Mouse (Mus musculus) granulocyte monocyte progenitor cell, adult 5-6 weeks (primary cell): ENCODE data around the gene Derl2. TPM values are rescaled to one million over a fixed set of nuclear protein-coding genes. Genes with fewer than 3 reads are reported as not detected.
A peak's percentile ranks its signal among the peaks of the same experiment; 100 is the strongest.

Experiments used
- ATAC-seq: replicated peaks from 2 replicates; pipeline ENCODE4 v1.8.0; 2016; ENCODE audit warnings: mild to moderate bottlenecking, moderate TSS enrichment, inconsistent platforms; ENCODE audit not compliant: poor library complexity, severe bottlenecking
- total RNA-seq, 2 experiments: library from RNA; stranded (forward) in 1 of 2; stranded (reverse) in 1 of 2; fragments of 200-712, 200-1000 nt in 1 of 2; fragments of >200 nt in 1 of 2; fragmentation: Nextera tagmentation in 1 of 2; gene quantifications; 2 replicates each; pipeline ENCODE4 v1.2.3; 2014 to 2017

Gene Derl2
- total RNA-seq, 2 experiments from 2014 or later, result 24.5 to 48.8 TPM

DNA sequence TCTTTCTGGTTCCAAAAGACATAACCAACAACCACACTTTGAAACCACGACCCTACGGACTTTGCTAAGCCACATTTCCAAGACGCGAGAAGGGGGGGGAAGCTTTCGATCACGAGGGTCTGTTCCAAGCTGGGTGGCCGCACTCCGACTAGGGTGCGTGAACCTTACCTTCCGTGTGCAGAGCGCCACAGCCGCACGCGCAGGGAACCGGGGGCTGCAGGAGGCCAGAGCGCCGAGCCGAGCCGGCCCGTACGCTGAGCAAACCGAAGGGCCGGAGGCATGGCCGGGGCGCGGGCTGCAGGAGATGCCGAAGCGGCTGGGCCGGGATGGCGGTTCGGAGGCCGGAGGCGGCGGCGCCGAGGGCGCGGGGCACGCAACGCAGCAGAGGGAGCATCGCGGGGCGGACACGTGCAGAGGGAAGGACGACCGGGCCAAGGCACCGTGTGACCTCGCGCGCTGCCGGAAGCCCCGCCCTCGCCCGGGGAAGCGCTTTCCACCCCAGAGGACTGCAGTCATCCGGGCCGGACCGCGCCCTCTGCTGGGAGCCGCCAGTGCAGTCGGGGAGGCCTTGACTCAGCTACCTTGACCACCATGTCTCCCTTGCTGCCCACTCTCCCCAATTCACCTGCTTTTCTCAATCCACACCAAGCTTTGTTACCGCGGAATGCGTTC is 36.9 kb downstream of the Derl2 start, which contains the start of gene C1qbp:
Gene C1qbp (minus strand): TSS at position 470 of the 672 bp plus-strand sequence.
- peak; percentile 97 for ATAC-seq

DNA sequence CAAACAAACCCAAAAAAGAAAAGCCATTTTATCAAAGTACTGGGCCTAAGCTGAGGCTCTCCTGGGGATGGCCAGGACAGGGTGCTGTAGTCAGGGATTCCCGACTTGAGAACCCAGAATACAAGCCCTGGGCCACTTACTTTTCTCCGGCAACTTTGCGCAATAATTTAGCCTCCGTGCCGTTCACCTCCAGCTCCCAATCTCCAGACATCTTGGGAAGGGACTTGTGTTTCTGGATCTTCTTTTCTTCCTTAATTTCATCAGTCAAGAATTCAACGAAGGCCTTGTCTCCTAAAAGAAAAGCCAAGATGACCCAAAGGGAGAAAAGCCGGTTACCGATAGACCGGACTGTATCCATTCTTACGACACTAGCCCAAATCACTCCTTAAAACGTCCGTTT is 37.6 kb downstream of the Derl2 start:
- no peak for ATAC-seq

DNA sequence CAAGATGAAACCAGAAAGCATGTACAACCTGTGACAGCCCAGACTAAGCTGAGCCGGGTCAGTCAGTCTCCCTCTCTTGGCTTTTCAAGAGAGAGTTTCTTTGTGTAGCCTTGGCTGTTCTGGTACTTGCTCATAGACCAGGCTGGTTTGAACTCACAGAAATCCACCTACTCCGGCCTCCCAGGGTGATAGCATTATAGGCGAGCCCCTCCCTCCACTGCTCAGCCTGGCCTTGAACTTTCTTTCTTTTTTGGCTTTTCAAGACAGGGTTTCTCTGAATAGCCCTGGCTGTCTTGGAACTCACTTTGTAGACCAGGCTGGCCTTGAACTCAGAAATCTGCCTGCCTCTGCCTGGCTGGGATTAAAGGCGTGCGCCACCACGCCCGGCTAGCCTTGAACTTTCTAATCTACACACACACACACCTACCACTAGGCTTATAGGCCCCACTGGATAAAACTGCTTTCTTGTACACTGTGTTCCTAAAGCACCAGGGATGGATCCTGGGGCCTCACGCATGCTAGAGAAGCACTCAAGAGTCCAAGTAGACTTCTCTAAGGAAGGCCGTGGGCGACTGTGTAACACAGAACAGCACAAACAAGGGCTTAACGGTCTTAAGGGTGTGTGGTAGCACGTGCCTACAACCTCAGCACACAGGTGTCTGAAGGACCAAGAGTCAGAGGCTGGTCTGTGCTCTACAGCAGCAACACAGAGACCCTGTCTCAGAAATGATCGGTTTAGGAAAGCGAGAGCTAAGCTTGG is 38.7 kb downstream of the Derl2 start:
- no peak for ATAC-seq

DNA sequence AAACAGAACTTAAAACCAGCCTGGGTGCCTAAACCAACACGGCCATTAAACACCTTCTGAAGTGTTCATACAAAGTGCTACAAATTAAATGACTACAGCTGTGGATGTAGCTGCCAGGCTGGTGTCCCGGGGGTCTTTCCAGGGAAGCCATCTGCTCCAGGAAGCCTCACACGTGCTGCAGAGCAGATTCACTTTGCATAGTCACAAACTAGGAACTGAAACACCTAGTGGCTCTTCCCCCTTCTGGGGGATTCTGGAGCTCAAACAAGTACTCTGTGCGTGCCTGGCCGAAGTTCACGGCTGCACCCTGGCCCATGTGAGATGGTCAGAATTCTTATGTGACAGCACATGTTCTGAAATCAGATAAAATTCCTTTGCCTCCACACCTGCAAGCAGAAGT is 39.4 kb downstream of the Derl2 start:
- ATAC-seq, result peak; percentile 36

DNA sequence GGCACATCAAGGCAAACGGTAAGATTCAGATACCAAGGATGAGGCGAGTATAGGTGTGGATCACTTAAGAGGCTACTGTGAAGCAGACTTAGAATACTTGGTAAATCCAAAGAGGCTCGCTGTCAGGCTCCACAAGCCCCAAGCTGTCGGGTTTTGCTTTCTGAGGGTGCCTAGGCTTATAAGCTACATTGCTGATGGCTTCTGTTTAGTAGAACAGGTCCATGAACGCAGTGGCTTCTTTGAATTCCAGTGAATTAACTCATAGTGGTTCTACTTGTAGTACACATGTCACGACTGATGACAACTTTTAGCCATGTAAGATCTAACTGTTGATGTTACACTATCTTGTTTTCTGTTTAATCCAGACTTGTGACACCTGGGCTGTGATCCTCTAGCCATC is 42.3 kb downstream of the Derl2 start:
- ATAC-seq, result no peak

DNA sequence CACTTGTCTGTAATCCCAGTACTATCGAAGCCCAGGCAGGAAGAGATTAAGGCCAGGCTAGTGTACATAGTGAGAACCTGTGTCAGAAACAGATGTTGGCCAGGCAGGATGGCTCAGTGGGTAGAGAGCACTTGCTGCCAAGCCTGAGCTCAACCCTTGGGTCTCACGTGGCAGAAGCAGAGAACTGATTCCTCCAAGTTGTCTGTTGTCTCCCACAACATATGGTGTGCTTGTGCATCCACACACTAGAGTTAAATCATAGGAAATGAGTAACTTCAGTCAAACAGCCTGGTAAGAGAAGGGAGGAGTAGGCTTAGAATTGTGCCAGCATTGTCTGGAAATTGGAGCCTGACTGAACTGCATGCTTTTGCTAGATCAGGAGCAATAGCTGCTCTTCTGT is 44.4 kb downstream of the Derl2 start:
- ATAC-seq, result no peak

DNA sequence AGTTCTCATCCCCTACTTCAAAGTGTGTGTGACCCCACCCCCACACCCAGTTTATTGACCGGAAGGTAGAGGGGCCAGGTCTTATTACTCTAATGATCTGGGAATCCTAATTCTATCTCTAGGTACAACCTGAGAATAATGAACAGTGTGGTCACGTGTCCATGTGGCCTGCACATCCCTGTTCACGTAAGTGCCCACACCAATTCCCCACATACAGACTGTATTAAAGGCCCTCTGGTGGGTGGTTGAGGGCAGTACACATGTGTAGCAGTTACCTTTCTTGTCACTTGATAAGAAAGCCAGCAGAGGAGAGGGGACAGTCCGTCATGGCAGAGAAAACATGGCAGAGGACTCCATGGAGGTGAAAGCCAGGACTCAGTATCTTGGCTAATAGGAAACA is 45.7 kb downstream of the Derl2 start:
- no peak for ATAC-seq

DNA sequence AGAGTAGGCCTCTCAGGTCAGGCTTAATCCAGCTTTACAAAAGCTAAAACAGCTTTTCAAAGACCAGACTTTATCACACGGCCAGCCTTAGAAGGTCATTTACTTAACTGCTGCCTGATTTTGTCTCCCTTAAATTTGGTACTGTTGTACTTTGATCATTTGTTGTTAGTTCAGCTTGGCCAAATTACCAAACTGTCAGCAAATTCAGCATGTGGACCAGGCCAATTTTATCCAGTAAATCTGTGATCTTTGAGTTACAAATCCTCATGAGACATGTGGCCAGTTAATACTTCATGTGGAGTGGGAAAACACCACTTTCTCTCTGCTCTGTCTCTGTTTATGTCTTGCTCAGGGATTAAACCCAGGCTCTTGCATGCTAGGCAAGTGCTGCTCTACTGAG is 47.1 kb downstream of the Derl2 start:
- no peak for ATAC-seq

DNA sequence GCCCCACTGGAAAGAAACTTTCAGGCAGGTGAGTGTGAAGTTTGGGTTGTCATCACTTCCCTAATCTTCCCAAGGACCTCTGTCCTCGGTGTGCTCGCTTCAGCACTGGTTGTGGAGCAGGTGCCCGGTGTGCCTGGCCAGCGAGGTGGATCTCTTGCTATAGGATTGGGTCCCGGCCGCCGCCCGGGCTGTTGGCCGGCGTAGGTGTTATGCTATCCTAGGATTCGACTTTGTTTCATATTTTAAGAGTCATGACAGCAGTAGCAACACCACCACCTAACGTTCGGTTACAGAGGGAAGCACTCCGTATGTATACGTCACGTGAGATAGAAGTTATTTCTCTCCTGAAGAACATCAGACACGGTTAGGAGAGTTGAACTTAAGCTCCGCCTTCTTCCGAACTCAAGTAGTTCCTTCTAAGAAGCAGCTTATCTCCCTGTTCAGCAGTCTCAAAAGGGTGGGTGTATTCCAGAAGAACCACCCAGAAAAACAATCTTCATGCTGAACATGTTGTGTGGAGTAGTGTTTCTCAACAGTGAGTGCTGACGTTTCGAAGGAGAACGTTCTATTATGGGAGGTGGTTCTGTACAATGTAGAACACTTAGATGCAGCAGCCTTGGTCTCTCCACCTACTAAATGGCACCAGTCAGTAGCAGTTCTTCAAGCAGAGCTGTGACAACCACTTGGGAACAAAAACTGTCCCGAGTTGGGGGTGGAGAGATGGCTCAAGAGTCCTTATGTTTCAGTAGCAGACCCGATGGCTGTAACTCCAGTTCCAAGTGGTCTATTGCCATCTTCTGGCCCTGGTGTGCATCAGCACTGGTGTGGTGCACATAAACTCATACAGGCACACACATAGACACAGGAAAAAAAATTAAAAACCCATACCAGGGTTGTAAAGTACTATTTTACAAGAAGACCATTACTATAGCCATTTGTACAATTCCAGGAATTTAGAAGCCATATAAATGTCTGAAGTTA is 48.8 kb downstream of the Derl2 start:
- ATAC-seq, result peak; percentile 53

DNA sequence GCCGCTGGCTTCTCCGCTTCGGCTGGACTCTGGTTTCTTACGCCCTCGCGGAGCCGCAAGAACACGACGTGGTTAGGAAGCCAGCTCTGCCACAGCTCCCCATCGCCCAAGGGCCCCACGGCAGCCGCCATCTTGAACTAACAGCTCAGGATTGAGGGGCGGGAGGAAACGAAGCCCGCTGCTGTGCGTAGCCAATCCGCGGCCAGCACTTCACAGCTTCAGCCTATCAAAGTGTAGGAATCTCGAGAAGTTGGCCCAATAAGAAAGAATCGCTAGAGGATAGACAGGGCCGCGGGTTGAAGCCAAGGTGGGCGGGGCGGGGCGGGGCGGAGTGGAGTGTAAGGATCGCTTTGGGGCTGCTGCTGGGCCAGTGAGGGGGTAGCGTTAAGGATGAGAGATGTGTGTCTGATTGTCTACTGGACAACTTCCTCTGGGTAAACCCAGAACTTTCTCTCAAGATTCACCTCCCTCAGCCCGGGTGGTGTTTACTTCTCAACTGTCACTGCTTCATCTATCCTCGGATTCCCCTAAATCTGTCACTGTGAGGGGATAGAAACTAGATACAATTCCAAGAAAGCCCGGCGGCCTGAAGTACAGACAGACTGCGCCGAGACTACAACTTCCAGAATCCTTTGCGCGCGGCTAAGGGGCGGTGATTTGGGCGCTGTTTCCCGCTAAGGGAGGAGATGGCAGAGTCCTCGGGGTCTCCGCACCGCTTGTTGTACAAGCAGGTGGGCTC is 49.7 kb downstream of the Derl2 start, which contains the start of the genes Nup88 and Rpain:
Gene Nup88 (minus strand): TSS at position 153 of the 739 bp plus-strand sequence.
Gene Rpain (plus strand): TSS at position 393 of the 739 bp plus-strand sequence.
- peak; percentile 83 for ATAC-seq

DNA sequence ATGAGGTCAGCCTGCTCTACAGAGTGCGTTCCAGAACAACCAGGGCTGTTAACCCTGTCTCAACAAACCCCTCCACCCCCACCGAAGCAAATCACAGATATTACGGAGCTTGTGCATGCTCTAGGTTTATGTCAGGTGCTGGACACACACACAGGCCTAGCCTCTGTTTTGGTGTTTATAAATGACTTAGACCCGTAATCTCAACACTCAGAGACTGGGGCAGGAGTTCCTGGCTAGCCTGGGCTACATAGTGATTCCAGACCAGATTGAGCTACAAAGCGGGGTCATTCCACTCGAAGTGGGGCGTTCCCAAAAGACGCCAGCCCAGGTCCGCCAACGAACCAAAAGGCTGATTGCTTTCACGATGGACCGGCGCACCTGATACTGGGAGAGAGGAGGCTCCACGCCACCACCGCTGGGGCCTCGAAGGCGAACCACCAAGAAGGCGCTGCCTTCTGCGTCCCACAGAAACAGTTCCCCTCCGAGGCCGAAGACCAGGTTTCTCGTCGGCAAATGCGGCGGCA is 50.3 kb downstream of the Derl2 start:
- peak; percentile 32 for ATAC-seq

DNA sequence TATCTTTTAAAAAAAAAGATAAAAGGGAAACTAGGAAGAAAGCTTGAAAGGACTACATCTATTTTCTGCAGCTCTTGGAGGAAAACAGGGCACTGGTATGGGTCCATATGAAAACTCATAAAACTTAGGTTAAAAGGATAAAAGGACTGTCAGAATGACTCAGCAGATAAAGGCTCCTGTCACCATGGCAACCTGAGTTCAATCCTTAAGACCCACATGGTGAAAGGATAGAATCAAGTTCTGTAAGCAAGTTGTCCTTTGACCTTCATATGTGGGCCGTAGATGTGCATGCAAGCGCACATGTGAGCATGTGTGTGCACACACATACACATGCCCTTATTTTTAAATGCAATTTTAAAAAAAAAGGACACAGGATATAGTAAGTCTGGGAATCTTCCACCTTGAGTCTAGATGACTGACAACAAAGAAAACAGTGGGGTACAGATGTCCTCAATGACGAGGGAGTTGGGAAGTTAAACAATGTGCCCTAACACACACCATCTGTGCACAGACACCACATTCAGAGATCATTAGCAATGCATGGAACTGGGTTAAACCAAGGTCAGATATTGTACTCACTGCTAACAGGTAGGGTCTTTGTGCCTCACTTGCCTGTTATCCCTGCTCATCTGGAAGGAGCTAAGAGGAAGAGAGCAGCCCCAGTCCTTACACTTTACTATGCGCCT is 55.3 kb downstream of the Derl2 start:
- no peak for ATAC-seq

DNA sequence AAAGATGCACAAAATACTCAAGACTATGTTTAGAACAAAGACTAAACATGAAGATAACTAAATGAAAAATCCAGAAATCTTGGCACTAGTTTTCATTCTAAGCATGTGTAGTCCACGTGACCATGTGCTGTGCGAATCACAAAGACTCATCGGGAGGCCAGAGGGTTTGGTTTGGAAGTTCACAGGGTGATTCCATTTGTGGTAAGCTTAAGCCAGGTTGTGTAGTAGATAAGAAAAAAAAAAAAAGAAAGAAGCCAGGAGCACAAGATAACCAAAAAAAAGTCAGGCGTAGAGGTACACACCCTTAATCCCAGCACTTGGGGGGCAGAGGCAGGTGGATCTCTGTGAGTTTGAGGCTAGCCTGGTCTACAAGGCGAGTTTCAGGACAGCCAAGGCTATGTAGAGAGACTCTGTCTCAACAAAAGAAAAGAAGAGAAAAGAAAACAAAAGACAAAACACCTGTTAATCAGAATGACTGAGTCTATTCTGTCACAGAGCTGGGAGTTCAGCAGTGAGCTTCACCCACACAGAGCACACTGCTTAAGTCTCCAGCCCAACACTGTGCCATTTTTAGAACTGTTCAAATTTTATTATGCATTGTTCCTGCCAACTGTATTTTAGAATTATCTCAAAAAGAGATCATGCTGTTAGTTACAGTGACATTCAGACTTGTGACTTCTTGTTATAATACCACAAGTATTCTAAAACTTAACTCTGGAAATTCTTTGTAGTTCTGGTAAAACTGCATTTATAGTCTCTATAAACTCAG is 58.7 kb downstream of the Derl2 start:
- ATAC-seq, result no peak

Other genes starting within 250 kb of the Derl2 start
- not detected in 2 replicates for gene Scimp, start 207.3 kb downstream of the Derl2 start, total RNA-seq (2014; fragmentation: Nextera tagmentation)
- not detected in 2 replicates for gene Scimp, start 207.3 kb downstream of the Derl2 start, total RNA-seq (2017)
- gene Rabep1, start 175.1 kb downstream of the Derl2 start, total RNA-seq (2014; fragmentation: Nextera tagmentation), result 20.4 and 22.5 TPM in 2 replicates
- gene Rabep1, start 175.1 kb downstream of the Derl2 start, total RNA-seq (2017), result 32.1 and 36.9 TPM in 2 replicates
- 102 and 108 TPM in 2 replicates for gene Nup88, start 49.9 kb downstream of the Derl2 start, total RNA-seq (2014; fragmentation: Nextera tagmentation)
- gene Nup88, start 49.9 kb downstream of the Derl2 start, total RNA-seq (2017), result 155 and 164 TPM in 2 replicates
- 42.4 and 73.8 TPM in 2 replicates for gene Rpain, start 49.6 kb downstream of the Derl2 start, total RNA-seq (2014; fragmentation: Nextera tagmentation)
- 25.2 and 55.4 TPM in 2 replicates for gene Rpain, start 49.6 kb downstream of the Derl2 start, total RNA-seq (2017)
- gene C1qbp, start 36.8 kb downstream of the Derl2 start, total RNA-seq (2014; fragmentation: Nextera tagmentation), result 425 and 440 TPM in 2 replicates
- 107 and 155 TPM in 2 replicates for gene C1qbp, start 36.8 kb downstream of the Derl2 start, total RNA-seq (2017)
- 32.3 and 34.3 TPM in 2 replicates for gene Dhx33, start 15.4 kb downstream of the Derl2 start, total RNA-seq (2014; fragmentation: Nextera tagmentation)
- 36.6 and 42.6 TPM in 2 replicates for gene Dhx33, start 15.4 kb downstream of the Derl2 start, total RNA-seq (2017)
- 34.3 and 37.5 TPM in 2 replicates for gene Mis12, start 230 bp downstream of the Derl2 start, total RNA-seq (2014; fragmentation: Nextera tagmentation)
- 30.1 and 34.5 TPM in 2 replicates for gene Mis12, start 230 bp downstream of the Derl2 start, total RNA-seq (2017)
- not detected in 2 replicates for gene 6330403K07Rik, start 13.7 kb upstream of the Derl2 start, total RNA-seq (2014; fragmentation: Nextera tagmentation)
- gene 6330403K07Rik, start 13.7 kb upstream of the Derl2 start, total RNA-seq (2017), result not detected in 2 replicates
- gene Nlrp1a, start 124.9 kb upstream of the Derl2 start, total RNA-seq (2014; fragmentation: Nextera tagmentation), result 6.4 and 7.2 TPM in 2 replicates
- 12.4 and 13.6 TPM in 2 replicates for gene Nlrp1a, start 124.9 kb upstream of the Derl2 start, total RNA-seq (2017)
- gene Nlrp1b, start 210.9 kb upstream of the Derl2 start, total RNA-seq (2014; fragmentation: Nextera tagmentation), result 0.43 TPM in 1 of 2 replicates, not detected in the other
- 0.57 and 0.99 TPM in 2 replicates for gene Nlrp1b, start 210.9 kb upstream of the Derl2 start, total RNA-seq (2017)